Mouse (Mus musculus): Measurements from ENCODE around the gene Rbbp6.

DNA sequence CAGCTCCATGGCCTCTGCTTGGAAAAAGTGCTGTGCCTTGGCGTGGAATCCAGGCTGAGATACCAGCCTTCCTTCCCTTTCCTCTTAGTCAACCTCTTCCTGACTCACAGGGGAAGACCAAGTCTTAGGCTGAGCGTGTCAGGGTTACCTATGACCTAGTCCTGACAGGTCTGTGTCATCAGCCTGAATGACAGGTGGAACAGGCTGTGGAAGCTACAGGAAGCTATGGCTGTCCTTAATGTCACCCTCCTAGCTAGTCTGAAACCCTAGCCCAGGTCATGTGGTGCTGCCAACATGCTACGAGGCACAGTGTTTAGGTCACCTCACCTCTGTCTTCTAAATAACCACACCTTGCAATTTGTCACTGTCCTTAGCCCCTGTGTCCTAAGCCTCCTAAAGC, 16.2 kb upstream of the Rbbp6 start:
- no peak for TF ChIP-seq CTCF (IDR thresholded peaks at IDR 0.05; ENCODE audit: low read depth)
- no peak for TF ChIP-seq EP300 (IDR thresholded peaks at IDR 0.05; ENCODE audit: low read depth)

Data from heart, postnatal 0 days (tissue).